Mouse (Mus musculus) lung, postnatal 14 days (tissue): ENCODE results near the gene Adat3.

Source experiments
- DNase-seq: peaks from one replicate; pipeline ENCODE4 v3.0.0; 2021

Adat3 gene

DNA sequence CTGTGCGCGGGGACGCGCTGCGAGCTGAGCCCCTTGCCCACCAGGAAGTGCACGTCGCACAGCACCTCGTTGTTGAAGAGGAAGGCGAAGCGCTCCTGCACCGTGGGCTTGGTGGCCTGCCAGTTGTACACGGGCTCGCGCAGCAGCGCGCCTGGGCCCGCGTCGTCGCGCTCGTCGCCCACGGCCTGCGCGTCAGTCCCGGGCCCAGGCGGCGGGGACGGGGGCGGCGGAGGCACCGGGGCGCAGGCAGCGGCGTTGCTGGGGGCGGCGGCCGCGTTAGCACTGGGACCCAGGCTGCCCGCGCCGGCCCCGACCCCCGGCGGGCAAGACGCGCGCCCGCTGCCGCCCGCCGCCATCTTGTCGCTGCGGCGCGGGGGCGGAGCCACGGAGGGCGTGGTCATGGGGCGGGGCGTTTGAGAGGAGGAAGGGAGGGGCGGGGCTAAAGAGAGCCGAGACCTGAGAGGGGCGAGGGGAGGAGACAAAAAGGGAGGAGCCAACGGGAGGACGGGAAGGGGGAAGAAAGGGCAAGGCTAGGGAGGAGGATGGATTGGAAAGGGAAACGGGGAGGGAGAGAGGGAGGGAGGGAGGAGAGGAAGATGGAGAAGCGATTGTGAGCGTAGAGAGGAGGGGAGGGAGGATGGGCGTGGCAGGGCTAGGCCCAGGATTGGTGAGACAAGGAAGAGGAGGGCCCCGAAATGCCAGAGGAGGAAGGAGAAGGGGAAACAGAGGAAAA lies 53.6 kb downstream of the Adat3 start:
- DNase-seq = peak; percentile 99

DNA sequence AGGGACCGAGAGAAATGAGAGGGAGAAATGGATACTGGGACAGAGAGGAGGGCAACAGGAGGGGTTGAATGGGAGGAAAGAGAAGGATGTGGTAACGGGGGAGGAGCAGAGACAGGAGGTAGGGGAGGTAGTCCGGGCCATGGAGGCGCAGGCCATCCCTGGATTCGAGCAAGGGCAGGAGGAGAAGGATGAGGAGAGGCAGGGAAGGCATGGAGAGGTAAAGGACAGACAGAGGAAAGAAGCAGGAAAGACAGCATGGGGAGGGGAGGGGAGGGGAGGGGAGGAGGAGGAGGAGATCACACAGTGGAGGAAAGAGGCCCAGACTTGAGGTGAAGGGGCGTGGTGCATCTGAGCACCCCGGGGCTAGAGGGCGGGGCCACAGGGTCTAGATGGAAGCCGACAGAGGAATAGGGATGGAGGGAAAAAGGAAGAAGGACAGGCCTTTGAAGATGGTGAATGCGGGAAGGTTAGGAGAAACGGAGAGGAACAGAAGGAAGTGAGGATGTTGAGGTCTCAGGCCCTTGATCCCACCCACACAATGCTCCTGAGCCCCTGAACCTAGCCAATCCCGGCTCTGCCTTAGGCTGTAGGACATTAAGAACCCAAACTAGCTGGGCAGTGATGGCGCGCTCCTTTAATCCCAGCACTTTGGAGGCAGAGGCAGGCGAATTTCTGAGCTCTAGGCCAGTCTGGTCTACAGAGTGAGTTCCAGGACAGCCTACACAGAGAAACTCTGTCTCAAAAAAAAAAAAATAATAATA lies 54.4 kb downstream of the Adat3 start, which contains the start of gene Btbd2:
Gene Btbd2, minus strand, starts transcription at position 209 of the 761 bp plus-strand sequence.
- DNase-seq = no peak
